Mouse (Mus musculus): Measurements from ENCODE around the gene Xrra1. TPM values are rescaled to one million over a fixed set of nuclear protein-coding genes. Genes with fewer than 3 reads are reported as not detected.
"Not testable (repeated sequence)": the region's sequence is repeated elsewhere in the genome, so short reads cannot be mapped to it uniquely, and the experiment has no call there.

Gene Xrra1
- polyA plus RNA-seq, 1 experiment: 268 TPM

- no peak overlapping the region for H3K27ac ChIP-seq (ENCODE audit: control insufficient read depth, insufficient read depth, low read depth, low read length)
Observed at GRCm38 (mm10) chr7:99946356-99946755, 87.4 kb downstream of the Xrra1 start.

GRCm38 (mm10) chr7:99947329-99947728 is 88.4 kb downstream of the Xrra1 start:
- Histone ChIP-seq H3K36me3 (ENCODE audit: control insufficient read depth, insufficient read depth, low read length) (no peaks in the 10 kb centered on the region; the same call in 1 of the 2 replicates), H3K4me1 (ENCODE audit: control insufficient read depth, insufficient read depth, low read length) (no peaks in the 10 kb centered on the region)
- TF ChIP-seq POLR2A (IDR thresholded peaks at IDR 0.05; ENCODE audit: control insufficient read depth, low read depth, low read length): no peak
- no peak for TF ChIP-seq CTCF (IDR thresholded peaks at IDR 0.05; ENCODE audit: control insufficient read depth, insufficient read depth, insufficient replicate concordance, low read depth, low read length)

More at GRCm38 (mm10) chr7:99946356-99946755, 87.4 kb downstream of the Xrra1 start:
- no peaks in the 10 kb centered on the region; the same call in 1 of the 2 replicates for H3K36me3 ChIP-seq (ENCODE audit: control insufficient read depth, insufficient read depth, low read length)
- no peaks in the 10 kb centered on the region for H3K4me1 ChIP-seq (ENCODE audit: control insufficient read depth, insufficient read depth, low read length)
- TF ChIP-seq POLR2A (IDR thresholded peaks at IDR 0.05; ENCODE audit: control insufficient read depth, low read depth, low read length) (no peak), CTCF (IDR thresholded peaks at IDR 0.05; ENCODE audit: control insufficient read depth, insufficient read depth, insufficient replicate concordance, low read depth, low read length) (no peak)
- H3K27me3 ChIP-seq (ENCODE audit: control insufficient read depth, insufficient read depth, low read length): no peaks in the 10 kb centered on the region
- H3K4me3 ChIP-seq (ENCODE audit: control insufficient read depth, low read depth, low read length): no peak overlapping the region

GRCm38 (mm10) chr7:99953442-99954098 is 94.7 kb downstream of the Xrra1 start:
- no peaks in the 10 kb centered on the region for H3K36me3 ChIP-seq (ENCODE audit: control insufficient read depth, insufficient read depth, low read length)
- no peak overlapping the region for H3K4me3 ChIP-seq (ENCODE audit: control insufficient read depth, low read depth, low read length)

More at GRCm38 (mm10) chr7:99947329-99947728, 88.4 kb downstream of the Xrra1 start:
- Histone ChIP-seq H3K27me3 (ENCODE audit: control insufficient read depth, insufficient read depth, low read length) (no peaks in the 10 kb centered on the region), H3K4me3 (ENCODE audit: control insufficient read depth, low read depth, low read length) (no peak overlapping the region), H3K27ac (ENCODE audit: control insufficient read depth, insufficient read depth, low read depth, low read length) (no peak overlapping the region)

GRCm38 (mm10) chr7:99954212-99954611 is 95.3 kb downstream of the Xrra1 start:
- no peaks in the 10 kb centered on the region for H3K36me3 ChIP-seq (ENCODE audit: control insufficient read depth, insufficient read depth, low read length)
- no peak overlapping the region for H3K27ac ChIP-seq (ENCODE audit: control insufficient read depth, insufficient read depth, low read depth, low read length)
- no peaks in the 10 kb centered on the region for H3K4me1 ChIP-seq (ENCODE audit: control insufficient read depth, insufficient read depth, low read length)
- TF ChIP-seq POLR2A (IDR thresholded peaks at IDR 0.05; ENCODE audit: control insufficient read depth, low read depth, low read length): no peak
- no peak for TF ChIP-seq CTCF (IDR thresholded peaks at IDR 0.05; ENCODE audit: control insufficient read depth, insufficient read depth, insufficient replicate concordance, low read depth, low read length)
- H3K27me3 ChIP-seq (ENCODE audit: control insufficient read depth, insufficient read depth, low read length): no peaks in the 10 kb centered on the region
- H3K4me3 ChIP-seq (ENCODE audit: control insufficient read depth, low read depth, low read length): no peak overlapping the region

More at GRCm38 (mm10) chr7:99953442-99954098, 94.7 kb downstream of the Xrra1 start:
- no peak overlapping the region for H3K27ac ChIP-seq (ENCODE audit: control insufficient read depth, insufficient read depth, low read depth, low read length)
- no peaks in the 10 kb centered on the region for H3K4me1 ChIP-seq (ENCODE audit: control insufficient read depth, insufficient read depth, low read length)
- no peaks in the 10 kb centered on the region for H3K27me3 ChIP-seq (ENCODE audit: control insufficient read depth, insufficient read depth, low read length)
- TF ChIP-seq CTCF (IDR thresholded peaks at IDR 0.05; ENCODE audit: control insufficient read depth, insufficient read depth, insufficient replicate concordance, low read depth, low read length) (no peak), POLR2A (IDR thresholded peaks at IDR 0.05; ENCODE audit: control insufficient read depth, low read depth, low read length) (no peak)

- TF ChIP-seq POLR2A (IDR thresholded peaks at IDR 0.05; ENCODE audit: control insufficient read depth, low read depth, low read length) (no peak), CTCF (IDR thresholded peaks at IDR 0.05; ENCODE audit: control insufficient read depth, insufficient read depth, insufficient replicate concordance, low read depth, low read length) (no peak)
- Histone ChIP-seq H3K27me3 (ENCODE audit: control insufficient read depth, insufficient read depth, low read length) (no peaks in the 10 kb centered on the region), H3K36me3 (ENCODE audit: control insufficient read depth, insufficient read depth, low read length) (no peaks in the 10 kb centered on the region), H3K4me3 (ENCODE audit: control insufficient read depth, low read depth, low read length) (no peak overlapping the region), H3K4me1 (ENCODE audit: control insufficient read depth, insufficient read depth, low read length) (no peaks in the 10 kb centered on the region), H3K27ac (ENCODE audit: control insufficient read depth, insufficient read depth, low read depth, low read length) (no peak overlapping the region)
Observed at GRCm38 (mm10) chr7:99956095-99956494, 97.2 kb downstream of the Xrra1 start.

- TF ChIP-seq CTCF (IDR thresholded peaks at IDR 0.05; ENCODE audit: control insufficient read depth, insufficient read depth, insufficient replicate concordance, low read depth, low read length) (no peak), POLR2A (IDR thresholded peaks at IDR 0.05; ENCODE audit: control insufficient read depth, low read depth, low read length) (no peak)
- Histone ChIP-seq H3K4me3 (ENCODE audit: control insufficient read depth, low read depth, low read length) (no peak overlapping the region), H3K36me3 (ENCODE audit: control insufficient read depth, insufficient read depth, low read length) (no peaks in the 10 kb centered on the region), H3K27me3 (ENCODE audit: control insufficient read depth, insufficient read depth, low read length) (no peaks in the 10 kb centered on the region), H3K27ac (ENCODE audit: control insufficient read depth, insufficient read depth, low read depth, low read length) (no peak overlapping the region), H3K4me1 (ENCODE audit: control insufficient read depth, insufficient read depth, low read length) (0 out of 2 replicates have a peak, but pooled peaks cover under 1% of the 10 kb centered on the region)
Observed at GRCm38 (mm10) chr7:99957226-99957965, 98.5 kb downstream of the Xrra1 start.

- H3K4me1 ChIP-seq (ENCODE audit: control insufficient read depth, insufficient read depth, low read length); H3K27ac ChIP-seq (ENCODE audit: control insufficient read depth, insufficient read depth, low read depth, low read length); H3K36me3 ChIP-seq (ENCODE audit: control insufficient read depth, insufficient read depth, low read length); H3K4me3 ChIP-seq (ENCODE audit: control insufficient read depth, low read depth, low read length); H3K27me3 ChIP-seq (ENCODE audit: control insufficient read depth, insufficient read depth, low read length): not testable (repeated sequence)
Observed at GRCm38 (mm10) chr7:99960571-99960970, 101.7 kb downstream of the Xrra1 start.
